Mouse (Mus musculus) layer of hippocampus, postnatal 10 days (tissue): ENCODE data around the gene Tbck. TPM values are rescaled to one million over a fixed set of nuclear protein-coding genes. Genes with fewer than 3 reads are reported as not detected.

ENCODE experiments used
- DNase-seq, 2 experiments: peaks; one replicate each; pipeline ENCODE4 v3.0.0; 2021; ENCODE audit warnings: low spot score in 2 of 2
- total RNA-seq, 2 experiments: library from RNA; stranded (reverse); gene quantifications; 2 replicates each; pipeline ENCODE4 v1.2.3; 2021

The Tbck gene
- total RNA-seq, 2 experiments from 2014 or later = 36.6 to 37.7 TPM

DNA sequence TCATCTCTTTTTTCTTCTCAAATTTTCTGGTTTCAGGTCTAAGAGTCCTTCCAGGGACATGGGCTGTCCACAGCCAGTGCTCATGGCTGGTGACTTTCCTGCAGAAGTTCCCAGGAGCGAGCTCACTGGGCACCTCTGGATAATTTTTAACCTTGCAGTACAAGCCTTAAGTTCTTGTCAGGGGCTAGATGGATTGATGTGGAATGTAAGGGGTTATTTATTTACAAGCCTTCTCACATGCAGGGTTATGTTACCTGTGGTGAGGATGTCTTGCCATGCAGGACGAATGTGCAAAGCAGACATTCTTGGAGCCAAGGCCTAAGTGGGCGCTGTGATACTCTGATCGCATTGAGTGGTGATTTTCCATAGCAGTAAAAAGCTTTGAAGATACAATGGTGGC, 181.7 kb downstream of the Tbck start:
- DNase-seq = no peak

DNA sequence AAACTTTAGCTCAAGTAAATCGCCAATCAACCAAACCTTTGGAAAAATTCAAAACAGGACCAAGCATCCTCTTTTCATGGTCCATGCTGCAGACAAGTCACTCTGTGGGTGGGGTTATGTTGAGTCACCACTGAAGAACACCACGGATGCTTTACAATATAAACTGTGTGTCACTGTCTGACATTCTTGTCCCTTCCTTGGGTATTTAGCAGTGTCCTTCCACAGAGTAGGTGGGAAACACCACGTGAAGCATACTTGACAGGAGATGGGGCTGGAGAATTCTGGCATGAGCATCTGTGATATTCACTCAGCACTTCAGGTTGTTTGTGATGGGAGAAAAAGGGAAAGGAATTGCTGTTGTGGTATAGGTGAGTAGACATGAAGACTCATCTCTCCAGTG, 183.0 kb downstream of the Tbck start:
- no peak for DNase-seq

DNA sequence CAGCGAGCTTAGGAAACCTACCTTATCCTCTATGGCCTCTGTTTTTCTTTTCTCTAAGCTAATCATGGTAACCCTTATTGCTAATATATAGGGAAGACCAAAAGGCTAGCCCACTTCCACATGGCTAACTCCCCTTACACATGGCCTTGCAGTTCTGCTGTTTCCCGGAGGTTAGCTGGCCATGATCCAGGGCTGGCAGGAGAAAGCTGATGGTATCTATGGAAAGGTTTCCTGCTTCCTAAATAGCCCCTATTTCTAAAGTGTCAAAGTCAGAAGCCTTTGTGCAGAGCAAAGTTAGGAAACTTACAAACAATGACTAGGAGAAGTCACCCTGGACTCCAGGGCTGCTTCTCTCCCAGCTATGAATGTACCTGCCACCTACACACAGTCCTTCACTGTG, 184.9 kb downstream of the Tbck start:
- DNase-seq = no peak

DNA sequence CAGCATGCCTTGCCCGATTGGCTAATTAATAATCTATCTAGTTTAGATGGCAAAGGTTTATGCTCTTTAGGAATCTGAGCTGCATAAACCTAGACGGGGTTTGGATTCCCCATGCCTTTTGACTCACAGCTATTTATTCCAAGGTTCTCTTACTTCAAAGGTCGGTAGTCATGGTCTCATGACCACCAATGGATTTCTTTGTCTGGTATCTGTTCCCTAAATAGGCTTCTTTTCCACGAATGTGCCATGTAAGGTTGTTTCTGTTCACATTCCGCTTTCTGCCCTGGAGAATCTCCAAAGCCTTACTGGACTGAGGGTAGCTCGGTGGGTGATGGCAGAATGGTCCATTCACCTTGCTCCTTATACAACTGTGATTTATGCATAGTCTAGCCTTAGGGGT, 186.1 kb downstream of the Tbck start:
- DNase-seq = no peak

DNA sequence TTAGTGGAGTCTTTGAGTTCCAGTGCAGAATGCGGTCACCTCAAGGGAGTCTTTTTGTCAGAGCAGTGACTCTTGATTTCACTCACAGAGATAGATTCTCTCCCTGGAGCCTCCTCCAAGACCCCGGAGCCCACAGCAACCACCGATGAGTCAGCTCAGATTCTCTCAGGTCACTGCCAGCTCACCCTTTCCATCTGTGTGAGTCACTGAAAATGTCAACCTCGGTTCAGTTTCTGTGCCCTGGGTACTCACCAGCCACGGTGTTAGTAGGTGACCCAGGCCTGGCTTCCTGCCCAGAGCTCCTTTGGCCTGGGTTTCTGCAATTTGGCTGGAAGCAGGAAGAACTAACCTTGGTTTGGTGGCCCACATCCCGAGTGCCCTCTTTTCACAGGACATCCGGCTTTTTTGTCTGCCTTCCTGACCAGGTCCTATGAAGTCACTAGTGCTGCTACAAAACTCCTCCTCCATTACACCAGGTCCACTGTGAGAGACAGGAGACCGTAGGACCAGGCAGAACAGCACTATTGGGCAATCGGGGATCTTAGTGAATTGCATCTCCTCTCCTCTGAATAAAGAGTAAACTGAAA, 187.5 kb downstream of the Tbck start:
- no peak for DNase-seq

DNA sequence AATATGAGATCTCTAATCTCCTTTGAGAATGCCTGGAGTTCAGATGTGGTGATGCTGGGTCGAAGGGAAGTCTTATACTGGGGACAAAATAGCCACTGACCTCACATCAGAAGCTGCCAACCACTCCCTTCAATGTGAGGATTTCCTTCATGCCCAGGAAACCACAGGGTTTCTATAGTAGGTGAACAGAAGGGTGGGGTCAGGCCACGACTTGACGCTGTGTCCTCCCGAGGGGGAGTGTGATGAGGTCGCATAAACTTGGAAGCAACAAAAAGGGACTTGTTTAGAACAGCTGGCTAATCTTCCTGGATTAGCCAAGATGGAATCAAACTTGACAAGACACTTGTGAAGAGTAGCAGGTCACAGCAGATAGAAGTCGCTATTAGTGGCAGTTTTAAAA, 189.3 kb downstream of the Tbck start:
- DNase-seq = no peak

DNA sequence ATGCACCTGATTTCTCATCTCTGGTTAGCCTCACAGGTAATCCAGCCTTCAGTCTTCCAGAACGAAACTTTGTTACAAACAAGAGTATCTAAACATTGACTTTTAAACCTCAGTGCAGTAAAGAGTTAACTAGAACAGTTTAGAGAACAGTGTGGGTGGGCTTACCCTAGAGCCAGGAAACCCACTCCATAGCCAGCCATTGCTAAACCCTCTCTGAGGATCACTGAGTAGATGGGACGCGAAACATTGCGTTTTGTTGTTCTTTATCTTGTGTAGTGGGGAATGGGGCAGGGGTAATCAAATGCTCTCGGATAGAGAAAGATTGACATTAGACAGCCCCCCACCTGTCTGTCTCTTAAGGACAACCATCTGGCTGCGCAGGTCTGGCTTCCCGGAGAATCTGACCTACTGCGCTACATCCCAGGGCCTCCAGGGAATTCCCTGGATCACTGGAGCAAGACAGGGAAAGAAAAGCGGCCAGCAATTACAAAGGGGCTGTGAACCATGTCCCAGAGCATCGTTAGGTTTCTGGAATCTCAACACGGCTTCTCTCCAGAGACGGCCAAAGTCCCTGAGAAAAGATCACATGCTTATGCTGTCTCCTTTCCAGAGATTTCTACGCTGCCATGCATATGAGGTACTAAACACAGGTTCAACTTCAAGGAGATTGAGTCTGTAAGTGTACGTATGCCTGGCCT, 192.2 kb downstream of the Tbck start:
- no peak for DNase-seq

DNA sequence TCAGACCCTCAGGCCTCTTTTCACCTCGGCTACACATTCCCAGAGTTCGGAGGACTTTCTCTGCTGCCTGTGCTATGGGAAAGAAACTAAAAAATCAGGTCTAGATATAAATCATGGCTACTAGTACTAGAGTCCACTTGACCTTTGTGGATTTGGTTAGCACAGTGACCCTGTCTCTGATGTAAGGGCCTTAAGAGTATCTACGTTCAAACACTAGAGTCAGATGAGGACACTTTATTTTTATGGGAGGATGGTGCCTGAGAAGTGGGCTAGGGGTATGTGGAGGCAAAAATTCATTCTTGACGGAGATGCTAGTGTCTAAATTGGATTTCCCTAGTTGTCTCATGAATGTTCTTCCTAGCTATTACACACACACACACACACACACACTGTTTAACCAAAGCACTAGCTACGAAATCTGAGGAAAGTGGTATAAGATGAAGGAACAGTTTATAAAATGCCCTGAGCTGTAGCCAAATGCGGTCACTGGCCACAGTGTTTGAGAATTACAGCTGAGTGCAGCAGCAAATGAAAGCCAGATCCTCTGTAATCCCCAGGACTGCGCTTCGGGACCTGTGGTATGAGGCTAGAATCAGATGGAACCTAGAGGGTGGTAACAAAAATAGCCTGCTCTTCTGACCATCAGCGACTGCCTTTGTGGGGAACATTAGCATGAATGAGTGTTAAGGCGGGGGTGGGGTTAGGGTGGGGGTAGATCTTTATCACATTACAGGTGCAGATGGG, 193.2 kb downstream of the Tbck start:
- DNase-seq = no peak

DNA sequence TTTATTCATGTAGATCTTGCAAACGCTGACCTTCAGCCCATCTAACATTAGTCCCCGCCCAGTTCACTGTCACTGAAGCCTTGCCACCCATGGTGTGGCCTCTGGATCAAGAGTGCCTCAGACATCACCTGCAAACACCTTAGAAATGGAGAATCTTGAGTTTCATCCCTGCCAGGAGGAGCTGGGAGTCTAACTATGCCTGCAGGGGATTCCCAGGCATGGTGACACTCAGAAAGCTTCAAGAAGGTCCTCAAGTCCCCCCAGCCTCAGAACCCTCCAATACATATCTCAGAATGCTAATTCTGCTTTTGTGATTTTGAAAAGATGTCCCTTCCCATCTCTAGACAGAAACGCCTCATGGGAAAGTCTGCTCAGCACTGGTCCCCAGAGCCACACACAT, 196.4 kb downstream of the Tbck start:
- DNase-seq = no peak

DNA sequence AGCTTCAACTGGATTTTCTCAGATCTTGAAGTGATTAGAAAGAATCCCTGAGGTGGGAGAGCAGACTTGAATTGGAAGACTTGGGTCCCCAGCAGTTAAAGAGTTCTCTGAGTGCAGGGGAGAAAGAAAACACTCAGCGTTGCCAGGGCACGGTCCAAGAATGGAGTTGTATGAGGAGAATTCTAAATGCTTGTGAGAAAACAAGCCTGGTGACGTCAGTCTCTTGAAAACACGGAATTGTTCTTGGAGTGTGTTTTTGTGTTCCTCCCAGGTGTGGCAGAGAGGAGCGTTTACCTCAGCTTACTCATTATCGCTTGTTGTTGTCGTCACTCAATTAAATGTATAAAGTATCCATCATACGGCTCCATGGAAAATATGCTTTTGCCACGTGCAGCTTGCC, 196.9 kb downstream of the Tbck start:
- DNase-seq = no peak

DNA sequence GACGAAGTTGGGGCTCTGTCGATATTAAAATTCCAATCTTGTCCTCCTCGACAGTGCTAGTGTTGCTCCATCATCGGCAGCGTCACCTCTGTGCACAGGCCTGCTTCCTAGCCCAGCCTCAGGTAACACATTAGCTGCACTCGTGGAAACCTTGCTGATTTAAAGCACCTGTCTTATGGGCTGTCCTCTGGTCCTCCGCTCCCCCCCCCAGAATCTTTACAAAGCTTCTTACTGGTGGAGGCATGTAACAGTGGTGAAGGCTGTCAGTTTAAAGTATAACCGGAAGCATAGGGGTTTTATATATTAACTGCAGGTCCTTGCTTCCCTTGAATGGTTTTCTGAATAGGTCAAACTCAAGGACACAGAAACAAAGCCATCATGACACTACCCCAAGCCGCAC, 199.3 kb downstream of the Tbck start:
- DNase-seq = no peak

DNA sequence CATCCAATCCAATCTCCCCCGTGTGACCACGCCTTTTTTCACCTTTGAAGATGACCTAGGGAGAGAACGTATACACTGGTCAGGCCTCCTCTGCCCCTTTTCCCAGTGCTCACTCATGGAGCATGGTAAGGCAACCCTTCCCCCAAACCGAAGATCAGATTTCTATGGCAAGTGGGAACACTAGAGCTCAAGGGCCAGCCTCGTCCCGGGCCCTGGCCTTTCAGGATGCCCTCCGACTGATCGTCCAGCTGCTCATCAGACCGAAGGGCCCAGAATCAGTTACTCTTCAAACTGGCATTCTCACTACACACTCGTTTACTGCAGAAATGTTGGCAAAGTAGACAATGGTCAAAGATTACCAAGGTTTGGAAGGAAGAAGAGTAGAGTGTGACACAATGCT, 200.5 kb downstream of the Tbck start:
- no peak for DNase-seq

DNA sequence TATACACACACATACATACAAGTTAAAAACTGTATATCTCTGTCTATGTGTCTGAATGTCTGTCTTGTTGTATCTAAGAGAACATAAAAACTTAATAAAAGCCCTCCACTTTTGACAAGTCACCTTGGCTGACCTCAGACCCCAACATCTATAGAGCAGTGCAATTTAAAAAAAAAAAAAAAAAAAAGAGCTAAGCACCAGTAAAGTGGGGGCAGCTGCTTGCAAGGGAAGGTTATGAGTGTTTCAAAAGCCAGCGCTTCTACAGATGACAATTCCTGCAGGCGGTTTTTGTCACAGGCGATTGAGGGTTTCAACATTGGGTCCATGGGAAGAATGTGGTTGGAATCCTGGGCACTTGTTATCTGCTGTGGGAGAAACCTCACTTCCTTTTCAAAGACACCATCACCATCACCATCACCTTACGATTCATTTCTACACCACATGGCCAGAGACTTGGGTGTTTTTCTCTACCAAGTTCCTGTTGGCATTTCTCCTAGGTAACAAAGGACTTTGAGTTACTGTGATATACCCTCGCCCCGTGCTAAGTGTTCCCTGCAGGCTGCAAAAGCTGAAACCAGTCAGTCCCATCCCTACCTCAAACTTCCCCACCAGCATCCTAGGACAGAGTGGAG, 202.6 kb downstream of the Tbck start:
- no peak for DNase-seq

DNA sequence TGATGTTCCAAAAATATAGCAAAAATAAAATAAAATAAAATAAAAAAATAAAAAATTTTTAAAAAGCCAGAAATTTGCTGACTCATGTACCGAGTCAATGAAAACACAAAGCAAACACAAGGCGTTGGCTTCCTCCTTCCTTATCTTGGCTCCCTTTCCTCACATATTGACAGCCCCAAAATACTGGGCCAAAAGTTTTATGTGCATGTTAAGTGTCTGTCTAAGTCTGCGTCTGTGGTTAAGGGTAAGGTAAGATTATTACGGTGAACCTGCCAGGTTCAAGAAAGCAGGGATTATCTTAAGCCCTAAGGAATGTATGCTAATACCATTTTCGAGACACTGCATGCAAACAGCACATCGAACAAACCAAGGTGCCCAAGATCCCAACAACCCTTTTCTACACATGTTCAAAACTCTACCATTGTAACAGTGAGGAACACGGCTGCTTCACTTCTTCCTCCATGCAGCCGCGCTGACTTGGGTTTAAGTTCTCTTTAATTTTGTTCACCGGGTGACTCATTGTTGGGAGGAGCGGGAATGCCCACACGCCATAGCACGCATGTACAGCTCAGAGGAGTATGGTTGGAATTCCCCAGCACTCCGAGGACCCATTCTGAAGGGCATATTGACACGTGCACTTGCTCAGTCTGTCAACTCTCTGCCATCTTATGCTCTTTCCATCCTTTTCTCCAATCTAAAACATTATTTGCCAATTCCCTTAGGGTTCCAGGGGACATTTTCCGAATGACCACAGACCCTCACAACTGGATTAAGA, 203.3 kb downstream of the Tbck start:
- no peak for DNase-seq

Other genes with a start within 250 kb of the Tbck start
- gene Gimd1, start 54.3 kb upstream of the Tbck start, total RNA-seq = not detected
- 10 to 100 TPM; 53.0 to 57.0 TPM for gene Aimp1, start 226 bp downstream of the Tbck start, total RNA-seq